Mouse (Mus musculus): ENCODE data around the gene Klhl23.

DNA sequence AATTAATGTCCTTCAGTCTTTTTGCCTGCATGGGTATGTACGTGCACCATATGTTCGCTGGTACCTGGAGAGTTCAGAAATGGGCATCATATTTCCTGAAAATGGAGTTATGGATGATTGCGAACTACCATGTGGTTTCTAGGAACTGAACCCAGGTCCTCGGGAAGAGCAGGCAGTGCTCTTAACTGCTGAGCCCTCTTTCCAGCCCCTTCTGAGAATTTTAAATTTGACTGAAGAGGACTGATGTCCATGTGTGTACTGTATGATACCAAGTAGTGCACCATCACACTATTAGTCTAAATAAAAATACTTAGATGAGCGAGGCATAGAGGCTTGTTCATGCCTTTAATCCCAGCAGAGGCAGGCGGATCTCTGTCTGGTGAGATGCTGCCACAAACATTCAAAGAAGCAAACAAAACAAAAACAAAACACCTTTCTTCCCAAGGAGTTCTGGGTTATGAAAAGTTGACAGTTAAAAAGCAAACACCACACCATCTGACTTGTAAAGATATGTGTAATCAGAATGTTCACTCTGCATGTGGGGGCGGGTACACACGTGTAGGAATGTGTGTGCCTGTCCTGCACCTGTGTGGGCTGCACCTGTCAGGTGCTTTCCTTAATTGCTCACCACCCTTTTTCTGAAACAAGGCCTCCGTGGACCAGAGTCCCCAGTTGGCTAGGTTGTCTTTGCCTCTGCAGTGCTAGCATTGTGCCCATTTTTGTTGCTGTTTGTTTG lies 3.2 kb upstream of the Klhl23 start:
- TF ChIP-seq CTCF (IDR thresholded peaks at IDR 0.05; ENCODE audit: insufficient read depth, low read depth, low read length) (no peak), POLR2A (IDR thresholded peaks at IDR 0.05; ENCODE audit: insufficient read depth, low read depth, low read length) (no peak)

All from olfactory bulb, adult 2 months (tissue).